Mouse (Mus musculus) stomach, postnatal 0 days (tissue): Measurements from ENCODE around the gene Chmp4b. TPM values are rescaled to one million over a fixed set of nuclear protein-coding genes. Genes with fewer than 3 reads are reported as not detected.

Experiments
- ATAC-seq: fragments of 200-750 bp; cut with Nextera tagmentation; 2 replicates; pipeline ENCODE4 v1.8.0; 2017; ENCODE audit not compliant: low FRiP score, low TSS enrichment
- DNase-seq: peaks from one replicate; pipeline ENCODE4 v3.0.0-alpha.2; 2016; ENCODE audit warnings: low spot score
- H3K27ac ChIP-seq: fragments of 300-500 bp; sonication (generic); replicated peaks from 2 replicates; pipeline ENCODE4 v1.5.1; 2014; ENCODE audit warnings: mild to moderate bottlenecking, control low read depth
- H3K27me3 ChIP-seq: fragments of 300-500 bp; sonication (generic); 2 replicates; pipeline ENCODE4 v1.6.1; 2014; ENCODE audit warnings: low read length; ENCODE audit not compliant: control insufficient read depth, insufficient read depth
- H3K36me3 ChIP-seq: fragments of 300-500 bp; sonication (generic); 2 replicates; pipeline ENCODE4 v1.6.1; 2014; ENCODE audit warnings: low read length, mixed read lengths; ENCODE audit not compliant: control insufficient read depth, insufficient read depth
- H3K4me1 ChIP-seq: fragments of 300-500 bp; sonication (generic); replicated peaks from 2 replicates; pipeline ENCODE4 v1.6.1; 2014; ENCODE audit warnings: antibody characterized with exemption; ENCODE audit not compliant: control insufficient read depth, insufficient read depth
- H3K4me2 ChIP-seq: fragments of 300-500 bp; sonication (generic); replicated peaks from 2 replicates; pipeline ENCODE4 v1.6.1; 2014; ENCODE audit warnings: low read depth, mild to moderate bottlenecking, control low read depth, moderate library complexity
- H3K4me3 ChIP-seq: fragments of 300-500 bp; sonication (generic); 2 replicates; pipeline ENCODE4 v1.5.1; 2014; ENCODE audit warnings: low read depth, low read length, control low read depth
- H3K9ac ChIP-seq: fragments of 300-500 bp; sonication (generic); 2 replicates; pipeline ENCODE4 v1.6.1; 2014; ENCODE audit warnings: mild to moderate bottlenecking, low read length, control low read depth, mixed read lengths
- H3K9me3 ChIP-seq: fragments of 300-500 bp; sonication (generic); 2 replicates; pipeline ENCODE4 v1.6.1; 2016; ENCODE audit warnings: low read length; ENCODE audit not compliant: control insufficient read depth
- CTCF ChIP-seq: IDR thresholded peaks from 2 replicates; pipeline ENCODE4 v1.5.1; 2016; ENCODE audit warnings: antibody characterized with exemption, low read depth, mild to moderate bottlenecking, moderate library complexity
- EP300 ChIP-seq: optimal IDR thresholded peaks from 2 replicates; pipeline ENCODE3; 2016; ENCODE audit warnings: antibody characterized with exemption
- WGBS: fragments of 180-500 bp; shearing (Covaris S2); extraction: QIAGEN DNeasy Blood & Tissue Kit; methylation state at CpG from one replicate; pipeline ENCODE4 v1.1.7; 2014; 5-methylcytosine and 5-hydroxymethylcytosine counted together
- polyA plus RNA-seq: library from polyadenylated mRNA; unstranded; fragments of >200 nt; fragmentation: Nextera tagmentation; extraction: Ambion mirVana; gene quantifications from 2 replicates; pipeline ENCODE4 v1.2.1, GENCODE M21; 2015

The Chmp4b gene
- polyA plus RNA-seq, 1 experiment from 2014 or later, result 42.7 TPM

- Histone ChIP-seq H3K4me2 (no peak overlapping the region), H3K4me1 (no peaks in the 10 kb centered on the region), H3K9ac (no peak overlapping the region), H3K4me3 (no peak overlapping the region), H3K27ac (no peak overlapping the region), H3K9me3 (no peaks in the 10 kb centered on the region), H3K27me3 (no peaks in the 10 kb centered on the region), H3K36me3 (no peaks in the 10 kb centered on the region)
- 69% methylated on average over 4 of the region's 4 CpGs for WGBS
- ATAC-seq (no peak), DNase-seq (no peak)
- no peak for TF ChIP-seq CTCF
- TF ChIP-seq EP300, result no peak
Observed at GRCm38 (mm10) chr2:154743915-154744314, 92.4 kb downstream of the Chmp4b start.

Other genes starting within 250 kb of the Chmp4b start
- 6.7 and 7.2 TPM in 2 replicates for gene Snta1, start 243.6 kb upstream of the Chmp4b start, polyA plus RNA-seq
- 10.3 and 10.4 TPM in 2 replicates for gene Cbfa2t2, start 215.2 kb upstream of the Chmp4b start, polyA plus RNA-seq
- gene 1700003F12Rik, start 104.6 kb upstream of the Chmp4b start, polyA plus RNA-seq, result 0.87 and 0.89 TPM in 2 replicates
- not detected in 2 replicates for gene Actl10, start 99.9 kb upstream of the Chmp4b start, polyA plus RNA-seq
- gene Necab3, start 92.8 kb upstream of the Chmp4b start, polyA plus RNA-seq, result 0.50 and 0.70 TPM in 2 replicates
- 5.7 and 6.1 TPM in 2 replicates for gene E2f1, start 81.8 kb upstream of the Chmp4b start, polyA plus RNA-seq
- 49.7 and 52.8 TPM in 2 replicates for gene Pxmp4, start 48.0 kb upstream of the Chmp4b start, polyA plus RNA-seq
- gene Zfp341, start 38.4 kb upstream of the Chmp4b start, polyA plus RNA-seq, result 0.27 and 0.45 TPM in 2 replicates
- gene 4930519P11Rik, start 38.3 kb upstream of the Chmp4b start, polyA plus RNA-seq, result 0.22 and 0.28 TPM in 2 replicates
- gene Gm14214, start 118.3 kb downstream of the Chmp4b start, polyA plus RNA-seq, result not detected in 2 replicates
- gene Raly, start 139.4 kb downstream of the Chmp4b start, polyA plus RNA-seq, result 16.8 and 18.7 TPM in 2 replicates
- 0.41 and 0.65 TPM in 2 replicates for gene a, start 139.7 kb downstream of the Chmp4b start, polyA plus RNA-seq
- gene Eif2s2, start 241.2 kb downstream of the Chmp4b start, polyA plus RNA-seq, result 77.2 and 83.9 TPM in 2 replicates